Mouse (Mus musculus) intestine, postnatal 0 days (tissue): ENCODE measurements around the gene St3gal6. TPM values are rescaled to one million over a fixed set of nuclear protein-coding genes. Genes with fewer than 3 reads are reported as not detected.

ENCODE experiments used
- ATAC-seq: fragments of 200-750 bp; cut with Nextera tagmentation; 2 replicates; pipeline ENCODE4 v1.8.0; 2017; ENCODE audit warnings: mild to moderate bottlenecking, moderate TSS enrichment, moderate library complexity
- H3K27ac ChIP-seq: fragments of 300-500 bp; sonication (generic); 2 replicates; pipeline ENCODE4 v1.5.1; 2014; ENCODE audit warnings: mild to moderate bottlenecking, low read depth, low read length, moderate library complexity
- H3K27me3 ChIP-seq: fragments of 300-500 bp; sonication (generic); replicated peaks from 2 replicates; pipeline ENCODE4 v1.6.1; 2014; ENCODE audit warnings: low read length, mixed read lengths; ENCODE audit not compliant: control insufficient read depth, insufficient read depth
- H3K36me3 ChIP-seq: fragments of 300-500 bp; sonication (generic); 2 replicates; pipeline ENCODE4 v1.6.1; 2014; ENCODE audit warnings: mild to moderate bottlenecking, moderate library complexity; ENCODE audit not compliant: control insufficient read depth, insufficient read depth
- H3K4me1 ChIP-seq: fragments of 300-500 bp; sonication (generic); replicated peaks from 2 replicates; pipeline ENCODE4 v1.6.1; 2014; ENCODE audit warnings: antibody characterized with exemption, low read length, mixed read lengths; ENCODE audit not compliant: control insufficient read depth, insufficient read depth
- H3K4me2 ChIP-seq: fragments of 300-500 bp; sonication (generic); replicated peaks from 2 replicates; pipeline ENCODE4 v1.6.1; 2014; ENCODE audit warnings: low read depth, mild to moderate bottlenecking, moderate library complexity
- H3K4me3 ChIP-seq: fragments of 300-500 bp; sonication (generic); 2 replicates; pipeline ENCODE4 v1.5.1; 2014; ENCODE audit warnings: low read depth, low read length
- H3K9ac ChIP-seq: fragments of 300-500 bp; sonication (generic); 2 replicates; pipeline ENCODE4 v1.6.1; 2014; ENCODE audit warnings: mild to moderate bottlenecking, low read depth, low read length
- H3K9me3 ChIP-seq: fragments of 300-500 bp; sonication (generic); 2 replicates; pipeline ENCODE4 v1.6.1; 2016; ENCODE audit warnings: mixed run types; ENCODE audit not compliant: control insufficient read depth
- CTCF ChIP-seq: sonication (generic); IDR thresholded peaks from 2 replicates; pipeline ENCODE4 v1.5.1; 2016; ENCODE audit warnings: low read depth, mild to moderate bottlenecking, control low read depth, antibody characterized with exemption, moderate library complexity
- WGBS: fragments of 180-500 bp; shearing (Covaris S2); extraction: QIAGEN DNeasy Blood & Tissue Kit; methylation state at CpG from one replicate; pipeline ENCODE4 v1.1.7; 2014; 5-methylcytosine and 5-hydroxymethylcytosine counted together
- polyA plus RNA-seq: library from polyadenylated mRNA; unstranded; fragments of >200 nt; fragmentation: Nextera tagmentation; extraction: Ambion mirVana; gene quantifications from 2 replicates; pipeline ENCODE4 v1.2.1, GENCODE M21; 2015

The St3gal6 gene
- polyA plus RNA-seq, 1 experiment from 2014 or later = 32.5 TPM

GRCm38 (mm10) chr16:58523044-58523859 is 791 bp downstream of the St3gal6 start:
- Histone ChIP-seq H3K36me3 (no peaks in the 10 kb centered on the region), H3K4me2 (peak overlapping the region; percentile 86), H3K4me3 (peak overlapping the region; percentile 84), H3K27me3 (no peaks in the 10 kb centered on the region), H3K27ac (peak overlapping the region; percentile 90), H3K4me1 (no peaks in the 10 kb centered on the region; the same call in 1 of the 2 replicates), H3K9me3 (no peaks in the 10 kb centered on the region), H3K9ac (peak overlapping the region; percentile 80)
- no peak for TF ChIP-seq CTCF
- WGBS = under 1% methylated on average over 57 of the region's 58 CpGs
- peak; percentile 65 for ATAC-seq

- Histone ChIP-seq H3K4me2 (peak overlapping the region; percentile 86), H3K27me3 (no peaks in the 10 kb centered on the region), H3K9ac (peak overlapping the region; percentile 80), H3K4me1 (no peaks in the 10 kb centered on the region; the same call in 1 of the 2 replicates), H3K9me3 (no peaks in the 10 kb centered on the region), H3K36me3 (no peaks in the 10 kb centered on the region), H3K27ac (peak overlapping the region; percentile 90), H3K4me3 (peak overlapping the region; percentile 84)
- ATAC-seq = peak; percentile 1
- no peak for TF ChIP-seq CTCF
- under 1% methylated on average over 16 of the region's 16 CpGs for WGBS
Measured at GRCm38 (mm10) chr16:58522677-58523043, 1.4 kb downstream of the St3gal6 start.

- Histone ChIP-seq H3K9me3 (no peaks in the 10 kb centered on the region), H3K4me1 (no peaks in the 10 kb centered on the region; the same call in 1 of the 2 replicates), H3K4me3 (peak overlapping the region; percentile 84), H3K36me3 (no peaks in the 10 kb centered on the region), H3K27me3 (no peaks in the 10 kb centered on the region), H3K27ac (no peak overlapping the region), H3K9ac (no peak overlapping the region; the same call in 1 of the 2 replicates), H3K4me2 (peak overlapping the region; percentile 86)
- TF ChIP-seq CTCF = no peak
- WGBS = 55% methylated on average over 7 of the region's 7 CpGs
- no peak for ATAC-seq
Measured at GRCm38 (mm10) chr16:58521900-58522299, 2.1 kb downstream of the St3gal6 start.

GRCm38 (mm10) chr16:58521182-58521581 is 2.9 kb downstream of the St3gal6 start:
- no peaks in the 10 kb centered on the region for H3K9me3 ChIP-seq
- H3K36me3 ChIP-seq = no peaks in the 10 kb centered on the region
- H3K9ac ChIP-seq = no peak overlapping the region
- no peaks in the 10 kb centered on the region for H3K27me3 ChIP-seq
- 79% methylated on average over 4 of the region's 4 CpGs for WGBS
- no peak overlapping the region for H3K27ac ChIP-seq
- ATAC-seq = no peak
- peak overlapping the region; percentile 86 for H3K4me2 ChIP-seq
- H3K4me1 ChIP-seq = no peaks in the 10 kb centered on the region; the same call in 1 of the 2 replicates
- peak overlapping the region; percentile 84 for H3K4me3 ChIP-seq
- no peak for TF ChIP-seq CTCF

- no peak for TF ChIP-seq CTCF
- WGBS = 90% methylated on average over 6 of the region's 6 CpGs
Measured at GRCm38 (mm10) chr16:58520457-58520856, 3.6 kb downstream of the St3gal6 start.

GRCm38 (mm10) chr16:58519650-58520073 is 4.4 kb downstream of the St3gal6 start:
- Histone ChIP-seq H3K36me3 (no peaks in the 10 kb centered on the region), H3K4me3 (no peak overlapping the region), H3K4me2 (peak overlapping the region; percentile 86), H3K27me3 (no peaks in the 10 kb centered on the region), H3K9me3 (no peaks in the 10 kb centered on the region), H3K9ac (no peak overlapping the region), H3K4me1 (no peaks in the 10 kb centered on the region; the same call in 1 of the 2 replicates), H3K27ac (peak overlapping the region; percentile 36)
- peak; percentile 92 for ATAC-seq
- no peak for TF ChIP-seq CTCF
- WGBS = 55% methylated on average over 11 of the region's 11 CpGs

More at GRCm38 (mm10) chr16:58520457-58520856, 3.6 kb downstream of the St3gal6 start:
- Histone ChIP-seq H3K4me2 (peak overlapping the region; percentile 86), H3K9ac (no peak overlapping the region), H3K27me3 (no peaks in the 10 kb centered on the region), H3K4me1 (no peaks in the 10 kb centered on the region; the same call in 1 of the 2 replicates), H3K4me3 (no peak overlapping the region), H3K36me3 (no peaks in the 10 kb centered on the region), H3K9me3 (no peaks in the 10 kb centered on the region), H3K27ac (peak overlapping the region; percentile 36; the same call in 1 of the 2 replicates)
- no peak for ATAC-seq
